Mouse (Mus musculus) CH12.LX (cell line): Measurements from ENCODE around the gene Reck. TPM values are rescaled to one million over a fixed set of nuclear protein-coding genes. Genes with fewer than 3 reads are reported as not detected.

Experiments
- DNase-seq: peaks from one replicate; pipeline ENCODE4 v3.0.0-alpha.2; 2013; ENCODE audit errors: extremely low read depth
- H3K27ac ChIP-seq: 2 replicates; pipeline ENCODE4 v1.5.1; 2012; ENCODE audit warnings: low read depth, mild to moderate bottlenecking, control low read depth, moderate library complexity; ENCODE audit not compliant: insufficient read depth
- H3K27me3 ChIP-seq: replicated peaks from 2 replicates; pipeline ENCODE3; 2012; ENCODE audit warnings: inconsistent platforms
- H3K36me3 ChIP-seq, 2 experiments: replicated peaks in 1 of 2; 2 replicates each; pipeline versions ENCODE3 to v1.6.1; 2012; ENCODE audit warnings: inconsistent platforms in 1 of 2, low read length in 1 of 2, mild to moderate bottlenecking in 1 of 2, mixed read lengths in 1 of 2, moderate library complexity in 1 of 2; ENCODE audit not compliant: control insufficient read depth in 1 of 2, insufficient read depth in 1 of 2
- H3K4me1 ChIP-seq, 2 experiments: 2 replicates each; pipeline ENCODE4 v1.6.1; 2012; ENCODE audit warnings: inconsistent platforms in 1 of 2, moderate library complexity in 1 of 2; ENCODE audit not compliant: insufficient read depth in 2 of 2, control insufficient read depth in 1 of 2
- H3K4me2 ChIP-seq: 2 replicates; pipeline ENCODE4 v1.6.1; 2012; ENCODE audit warnings: low read depth, mild to moderate bottlenecking, control low read depth; ENCODE audit not compliant: poor library complexity, insufficient read depth, severe bottlenecking
- H3K4me3 ChIP-seq, 3 experiments: fragments of 150-350 bp in 1 of 3; sonication (generic) in 1 of 3; replicated peaks in 1 of 3; 2 replicates each; pipeline versions ENCODE3 to v1.5.1; 2011 to 2012; ENCODE audit warnings: low read depth in 2 of 3, low read length in 2 of 3, mild to moderate bottlenecking in 2 of 3, moderate library complexity in 2 of 3, control low read depth in 1 of 3, improper control_type of control experiment in 1 of 3, inconsistent platforms in 1 of 3, mixed read lengths in 1 of 3; ENCODE audit not compliant: poor library complexity in 1 of 3
- H3K79me2 ChIP-seq: replicated peaks from 2 replicates; pipeline ENCODE4 v1.6.1; 2012; ENCODE audit warnings: mild to moderate bottlenecking, moderate library complexity; ENCODE audit not compliant: control insufficient read depth, poor library complexity, insufficient read depth, severe bottlenecking; ENCODE audit errors: extremely low read depth
- H3K9ac ChIP-seq: 2 replicates; pipeline ENCODE4 v1.6.1; 2012; ENCODE audit warnings: low read depth, mild to moderate bottlenecking, control low read depth, moderate library complexity; ENCODE audit not compliant: insufficient read depth
- H3K9me3 ChIP-seq: replicated peaks from 2 replicates; pipeline ENCODE3; 2012; ENCODE audit warnings: low read length, inconsistent platforms, mixed read lengths
- CHD1 ChIP-seq: IDR thresholded peaks from 2 replicates; pipeline ENCODE4 v1.6.1; 2012; ENCODE audit warnings: low read depth, low read length, improper control_type of control experiment, inconsistent platforms
- CHD2 ChIP-seq: IDR thresholded peaks from 2 replicates; pipeline ENCODE4 v1.6.1; 2011; ENCODE audit warnings: low read length, improper control_type of control experiment
- CTCF ChIP-seq, 2 experiments: IDR thresholded peaks in 1 of 2; conservative IDR thresholded peaks in 1 of 2; 2 replicates each; pipeline ENCODE4 v1.5.1; 2011 to 2012; ENCODE audit warnings: low read depth in 2 of 2, low read length in 2 of 2, improper control_type of control experiment in 1 of 2, inconsistent platforms in 1 of 2, mild to moderate bottlenecking in 1 of 2, moderate library complexity in 1 of 2
- E2F4 ChIP-seq: IDR thresholded peaks from 2 replicates; pipeline ENCODE4 v1.6.1; 2011; ENCODE audit warnings: low read depth, low read length, improper control_type of control experiment; ENCODE audit not compliant: insufficient replicate concordance
- EP300 ChIP-seq: IDR thresholded peaks from 2 replicates; pipeline ENCODE4 v1.6.1; 2011; ENCODE audit warnings: low read length, improper control_type of control experiment
- ETS1 ChIP-seq: conservative IDR thresholded peaks from 2 replicates; pipeline ENCODE4 v1.6.1; 2012; ENCODE audit warnings: low read depth, mild to moderate bottlenecking, inconsistent platforms, low read length, improper control_type of control experiment, moderate library complexity
- GABPA ChIP-seq: IDR thresholded peaks from 2 replicates; pipeline ENCODE4 v1.6.1; 2012; ENCODE audit warnings: low read depth, low read length, improper control_type of control experiment, inconsistent platforms; ENCODE audit not compliant: insufficient replicate concordance
- IRF4 ChIP-seq: IDR thresholded peaks from 2 replicates; pipeline ENCODE4 v1.6.1; 2014; ENCODE audit warnings: low read depth, mild to moderate bottlenecking, inconsistent platforms, low read length, improper control_type of control experiment
- MAX ChIP-seq: IDR thresholded peaks from 2 replicates; pipeline ENCODE4 v1.6.1; 2011; ENCODE audit warnings: low read length, improper control_type of control experiment
- MEF2A ChIP-seq: IDR thresholded peaks from 2 replicates; pipeline ENCODE4 v1.6.1; 2014; ENCODE audit warnings: low read depth, mild to moderate bottlenecking, inconsistent platforms, low read length, improper control_type of control experiment, borderline replicate concordance
- NELFE ChIP-seq: IDR thresholded peaks from 2 replicates; pipeline ENCODE4 v1.6.1; 2011; ENCODE audit warnings: low read depth, low read length, improper control_type of control experiment
- NRF1 ChIP-seq: IDR thresholded peaks from 2 replicates; pipeline ENCODE4 v1.6.1; 2014; ENCODE audit warnings: low read depth, mild to moderate bottlenecking, inconsistent platforms, low read length, improper control_type of control experiment, moderate library complexity
- POLR2A ChIP-seq: IDR thresholded peaks from 2 replicates; pipeline ENCODE4 v1.6.1; 2011; ENCODE audit warnings: low read depth, mild to moderate bottlenecking, improper control_type of control experiment, low read length
- POLR2AphosphoS2 ChIP-seq: IDR thresholded peaks from 2 replicates; pipeline ENCODE4 v1.6.1; 2011; ENCODE audit warnings: low read depth, low read length, improper control_type of control experiment
- RAD21 ChIP-seq: IDR thresholded peaks from 2 replicates; pipeline ENCODE4 v1.6.1; 2011; ENCODE audit warnings: low read depth, mild to moderate bottlenecking, low read length, improper control_type of control experiment, moderate library complexity
- SIN3A ChIP-seq: IDR thresholded peaks from 2 replicates; pipeline ENCODE4 v1.6.1; 2012; ENCODE audit warnings: low read length, improper control_type of control experiment, inconsistent platforms
- TBP ChIP-seq: conservative IDR thresholded peaks from 2 replicates; pipeline ENCODE4 v1.6.1; 2011; ENCODE audit warnings: low read depth, low read length, improper control_type of control experiment
- USF1 ChIP-seq: IDR thresholded peaks from 2 replicates; pipeline ENCODE4 v1.6.1; 2014; ENCODE audit warnings: low read depth, mild to moderate bottlenecking, inconsistent platforms, low read length, improper control_type of control experiment
- USF2 ChIP-seq: conservative IDR thresholded peaks from 2 replicates; pipeline ENCODE4 v1.6.1; 2011; ENCODE audit warnings: low read depth, low read length, improper control_type of control experiment
- ZKSCAN1 ChIP-seq: IDR thresholded peaks from 2 replicates; pipeline ENCODE4 v1.6.1; 2012; ENCODE audit warnings: low read depth, inconsistent platforms, low read length, improper control_type of control experiment, borderline replicate concordance
- ZMIZ1 ChIP-seq: IDR thresholded peaks from 2 replicates; pipeline ENCODE4 v1.6.1; 2012; ENCODE audit warnings: low read depth, mild to moderate bottlenecking, inconsistent platforms, low read length, improper control_type of control experiment
- dilution Hi-C: fragments of 300-500 bp; cut with MboI; formaldehyde crosslinking; loops from 2 replicates; pipeline ENCODE4 v1.14.3; 2020; ENCODE audit warnings: low sequenced_read_pairs; ENCODE audit not compliant: extremely low pct_unique_long_range_greater_than_20kb, extremely low pct_ligation_motif_present
- in situ Hi-C: fragments of 300-500 bp; cut with MboI; formaldehyde crosslinking; loops from 3 replicates; pipeline ENCODE4 v1.14.3; 2019; ENCODE audit warnings: low sequenced_read_pairs, low pct_ligation_motif_present, low pct_unique_long_range_greater_than_20kb, mixed read lengths
- polyA plus RNA-seq: library from polyadenylated mRNA; unstranded; fragments of >175 nt; gene quantifications from 2 replicates; pipeline ENCODE4 v1.2.1, GENCODE M21; 2012; ENCODE audit warnings: low read depth; ENCODE audit not compliant: insufficient read length
- total RNA-seq, 2 experiments: library from RNA; depleted of rRNA; stranded (reverse); fragments of 300-350 nt in 1 of 2; fragments of >200 nt in 1 of 2; gene quantifications; 2 replicates each; pipeline ENCODE4 v1.2.3; 2012 to 2014

Reck gene
- total and polyA plus RNA-seq, 3 experiments = 0.44 to 1.8 (median 0.68) TPM

- no peak for TF ChIP-seq GABPA
- TF ChIP-seq NELFE = no peak
- TF ChIP-seq EP300 = no peak
- TF ChIP-seq NRF1 = no peak
- TF ChIP-seq RAD21 = peak; percentile 90
- TF ChIP-seq USF1 = no peak
- no peak for TF ChIP-seq SIN3A
- TF ChIP-seq, all 38 proteins: peak for 4
These were observed 31.1 kb downstream of the Reck start (continued) for GRCm38 (mm10) chr4:43906443-43906842.

GRCm38 (mm10) chr4:43918221-43918620, 42.9 kb downstream of the Reck start:
- Histone ChIP-seq H3K4me2 (no peak overlapping the region), H3K79me2 (no peaks in the 10 kb centered on the region), H3K36me3 (peaks cover 0 to 4% of the 10 kb centered on the region in 2 experiments), H3K27me3 (no peaks in the 10 kb centered on the region), H3K4me1 (peaks cover 0 to 9% of the 10 kb centered on the region in 2 experiments; a peak in 1 of 4 replicates), H3K9ac (no peak overlapping the region), H3K27ac (no peak overlapping the region), H3K4me3 (no peak overlapping the region), H3K9me3 (peaks cover 2% of the 10 kb centered on the region)
- DNase-seq = no peak
- TF ChIP-seq E2F4 (no peak), USF2 (no peak), NELFE (no peak), ZKSCAN1 (no peak), ZMIZ1 (no peak), CHD2 (no peak), SIN3A (no peak), TBP (no peak), MEF2A (no peak), MAX (no peak), CHD1 (no peak), POLR2A (no peak), POLR2AphosphoS2 (no peak), ETS1 (no peak), EP300 (no peak), IRF4 (no peak), GABPA (no peak)
- dilution Hi-C loops = no loop called here
- in situ Hi-C loops = no loop called here

- Histone ChIP-seq H3K4me3 (no peak overlapping the region), H3K79me2 (no peaks in the 10 kb centered on the region), H3K9me3 (no peaks in the 10 kb centered on the region)
- TF ChIP-seq CTCF (conservative IDR thresholded peaks at IDR 0.05 in 1 of 2, IDR thresholded peaks at IDR 0.05 in 1 of 2; ENCODE audit: low read depth in 2 of 2, low read length in 2 of 2) (peak in 1 of 2 experiments; percentile 35; a peak in 3 of 4 replicates), ETS1 (no peak)
- TF ChIP-seq, all 38 proteins: peak for 1
- no peaks in the 10 kb centered on the region for H3K27me3 ChIP-seq
- H3K9ac ChIP-seq = no peak overlapping the region
- no peak overlapping the region for H3K4me2 ChIP-seq
- in situ Hi-C loops (loop anchor here (5.0 kb wide), 1 partner anchor 37 kb away; the partner anchor contains the start of gene Glipr2), dilution Hi-C loops (no loop called here)
- DNase-seq = no peak
- peaks cover 0 to 7% of the 10 kb centered on the region in 2 experiments for H3K36me3 ChIP-seq
- no peak overlapping the region for H3K27ac ChIP-seq
- peaks cover 0 to 13% of the 10 kb centered on the region in 2 experiments; a peak in 2 of 4 replicates for H3K4me1 ChIP-seq
These were observed 45.3 kb downstream of the Reck start for GRCm38 (mm10) chr4:43920602-43921001.
